Mouse (Mus musculus) adipose tissue, adult 10 weeks (tissue): ENCODE data around the gene Gas7. TPM values are rescaled to one million over a fixed set of nuclear protein-coding genes. Genes with fewer than 3 reads are reported as not detected.

ENCODE experiments used
- polyA plus RNA-seq: library from polyadenylated mRNA; stranded (reverse); fragments of 350-450 nt; fragmentation: Illumina TruSeq; extraction: RNeasy Lipid Tissue Mini Kit (QIAGEN cat#74804); gene quantifications from one replicate; pipeline ENCODE4 v1.2.3, GENCODE M21; 2014; ENCODE audit warnings: low read depth, low replicate concordance

Gene Gas7
- polyA plus RNA-seq = 18.3 TPM

DNA sequence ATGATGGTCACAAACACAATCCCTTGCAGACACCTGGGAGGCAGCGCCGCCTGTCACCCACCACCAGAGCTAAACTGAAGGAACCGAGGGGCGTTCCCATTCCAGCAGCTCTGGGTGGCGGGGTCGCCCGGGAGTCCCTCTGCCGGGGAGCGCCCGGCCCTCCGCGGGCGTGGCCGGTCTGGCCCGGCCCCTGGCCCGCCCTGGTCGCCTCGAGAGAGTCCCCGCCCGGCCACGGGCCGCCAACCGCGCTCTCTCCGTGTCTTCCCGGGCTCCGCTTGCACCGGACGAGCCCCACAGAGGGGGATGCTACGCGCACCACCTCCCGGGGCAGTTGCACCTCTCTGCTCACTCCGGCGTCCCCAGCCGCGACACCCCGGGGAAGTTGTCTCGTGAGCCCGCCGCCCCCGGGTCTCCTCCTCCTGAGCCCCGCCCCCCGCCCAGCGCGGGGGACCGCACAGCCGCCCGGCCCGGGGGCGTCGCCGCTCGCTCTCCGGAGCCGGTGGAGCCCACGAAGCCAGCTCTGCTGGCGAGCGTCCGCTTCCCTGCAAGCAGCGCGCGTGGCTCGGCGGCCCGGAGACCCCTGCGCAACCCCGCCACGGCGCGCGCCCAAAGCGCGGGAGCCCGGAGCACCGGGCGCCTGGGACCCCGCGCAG lies at the start of gene Gas7:
TSS of gene Gas7 (plus strand) at position 564 of the 653 bp plus-strand sequence.

GRCm38 (mm10) chr11:67694703-67695376 lies 239.6 kb downstream of the Gas7 start, which contains the start of gene Rcvrn:
Gene Rcvrn, plus strand, starts transcription at chr11:67695326.

Other genes with a start within 250 kb of the Gas7 start
- not detected for gene Myh4, start 217.4 kb upstream of the Gas7 start, polyA plus RNA-seq
- not detected for gene Myh8, start 178.3 kb upstream of the Gas7 start, polyA plus RNA-seq
- 1.1 TPM for gene Myh13, start 133.8 kb upstream of the Gas7 start, polyA plus RNA-seq
- not detected for gene Rcvrn, start 239.9 kb downstream of the Gas7 start, polyA plus RNA-seq